Mouse (Mus musculus): ENCODE data around the gene Slc44a4. TPM values are rescaled to one million over a fixed set of nuclear protein-coding genes. Genes with fewer than 3 reads are reported as not detected.
A peak's percentile ranks its signal among the peaks of the same experiment; 100 is the strongest.
"Not testable (repeated sequence)": the region's sequence is repeated elsewhere in the genome, so short reads cannot be mapped to it uniquely, and the experiment has no call there.

Gene Slc44a4
- polyA plus RNA-seq, 1 experiment from 2014 or later, result 0.08 TPM

DNA sequence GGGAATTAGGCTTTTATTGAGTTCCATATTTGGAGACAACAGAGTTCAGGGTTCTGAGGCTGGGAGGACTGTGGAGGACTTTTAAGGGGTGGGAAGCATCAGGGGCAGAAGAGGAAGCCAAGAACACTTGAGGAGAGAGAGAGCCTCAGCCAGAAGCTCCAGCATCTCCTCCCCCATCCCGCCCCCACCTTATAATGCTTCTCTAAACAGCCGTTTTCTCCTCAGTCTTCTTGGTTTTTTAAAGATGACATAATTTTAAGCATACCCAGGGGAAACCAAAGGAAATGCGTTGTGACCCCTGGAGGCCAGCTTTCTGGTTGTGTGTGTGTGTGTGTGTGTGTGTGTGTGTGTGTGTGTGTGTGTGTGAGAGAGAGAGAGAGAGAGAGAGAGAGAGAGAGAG, 47.9 kb downstream of the Slc44a4 start:
- Histone ChIP-seq H3K27me3 (replicated peaks) (peaks cover 25% of the 10 kb centered on the region; the same call in 1 of the 2 replicates), H3K36me3 (no peaks in the 10 kb centered on the region), H3K4me3 (no peak overlapping the region), H3K27ac (ENCODE audit: poor library complexity, severe bottlenecking) (no peak overlapping the region), H3K4me2 (no peak overlapping the region), H3K4me1 (replicated peaks) (peaks cover 4% of the 10 kb centered on the region), H3K9me3 (replicated peaks) (no peaks in the 10 kb centered on the region), H3K9ac (no peak overlapping the region)
- 47% methylated on average over 3 of the region's 3 CpGs for WGBS
- ATAC-seq (ENCODE audit: insufficient number of reproducible peaks, low FRiP score), result no peak

DNA sequence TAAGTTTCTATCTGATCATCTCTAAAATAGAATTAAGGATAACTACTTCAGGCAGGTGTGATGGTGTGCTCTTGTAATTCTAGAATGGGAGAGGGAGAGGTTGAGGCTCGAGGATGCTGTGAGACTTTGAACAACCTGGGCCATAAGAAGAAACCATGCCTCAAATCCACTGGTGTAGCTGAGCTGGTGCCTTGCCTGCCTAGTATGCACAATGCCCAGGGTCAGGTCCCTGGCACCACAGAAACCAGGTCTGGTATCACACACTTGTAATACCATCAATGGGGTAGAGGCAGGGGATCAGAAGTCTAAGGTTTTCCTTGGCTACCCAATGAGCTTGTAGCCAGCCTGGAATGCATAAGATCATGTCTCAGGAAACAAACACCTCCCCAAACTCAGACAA, 48.6 kb downstream of the Slc44a4 start:
- no peak overlapping the region for H3K4me2 ChIP-seq
- WGBS, result 50% methylated on average over 1 of the region's 1 CpGs
- H3K4me3 ChIP-seq, result no peak overlapping the region
- H3K9ac ChIP-seq, result no peak overlapping the region
- no peaks in the 10 kb centered on the region for H3K9me3 ChIP-seq (replicated peaks)
- H3K36me3 ChIP-seq, result no peaks in the 10 kb centered on the region
- peaks cover 30% of the 10 kb centered on the region for H3K27me3 ChIP-seq (replicated peaks)
- ATAC-seq (ENCODE audit: insufficient number of reproducible peaks, low FRiP score), result no peak
- H3K4me1 ChIP-seq (replicated peaks), result peaks cover 4% of the 10 kb centered on the region
- no peak overlapping the region for H3K27ac ChIP-seq (ENCODE audit: poor library complexity, severe bottlenecking)

DNA sequence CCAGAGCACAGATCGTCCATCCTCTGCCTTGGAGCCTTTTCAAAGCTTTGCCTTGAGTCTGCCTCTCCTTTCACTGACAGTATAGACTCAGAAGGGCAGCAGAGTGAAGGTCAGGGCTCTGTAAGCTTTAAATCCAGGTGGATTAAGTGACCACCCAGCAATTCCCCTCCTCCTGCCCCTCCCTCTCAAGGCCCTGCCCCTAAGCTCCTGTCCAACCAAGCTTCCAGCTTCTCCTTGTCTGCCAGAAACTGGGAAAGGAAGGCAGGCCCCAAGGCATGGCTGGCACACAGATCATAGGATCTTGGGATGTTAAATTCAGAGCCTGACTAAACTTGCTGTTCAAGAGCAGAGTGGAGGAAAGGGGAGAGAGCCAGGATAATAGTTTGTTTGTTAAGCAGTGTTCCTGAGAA, 50.4 kb downstream of the Slc44a4 start:
- Histone ChIP-seq H3K4me1 (replicated peaks) (peaks cover 4% of the 10 kb centered on the region), H3K27me3 (replicated peaks) (peaks cover 48% of the 10 kb centered on the region), H3K36me3 (no peaks in the 10 kb centered on the region), H3K4me2 (no peak overlapping the region), H3K27ac (ENCODE audit: poor library complexity, severe bottlenecking) (no peak overlapping the region), H3K4me3 (no peak overlapping the region), H3K9me3 (replicated peaks) (no peaks in the 10 kb centered on the region), H3K9ac (no peak overlapping the region)
- WGBS, result 31% methylated on average over 1 of the region's 1 CpGs
- no peak for ATAC-seq (ENCODE audit: insufficient number of reproducible peaks, low FRiP score)

DNA sequence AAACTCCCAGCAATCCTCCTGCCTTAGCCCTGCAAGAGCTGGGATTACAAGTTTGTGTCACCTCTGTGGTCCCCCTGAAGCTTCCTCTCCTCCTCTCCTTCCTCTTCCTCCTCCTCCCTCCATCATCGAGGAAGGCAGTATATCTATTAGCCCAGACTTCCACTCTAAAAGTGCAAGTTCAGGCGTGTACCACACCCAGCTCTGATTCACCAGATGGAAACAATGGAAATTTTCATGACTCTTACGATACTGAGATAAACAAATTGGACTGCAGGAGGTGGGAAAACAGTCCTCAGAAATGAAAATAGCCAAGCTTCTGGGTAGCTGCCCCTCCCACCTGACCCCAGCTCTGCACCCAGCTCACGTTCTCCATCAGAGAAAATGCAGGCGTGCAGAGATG, 51.4 kb downstream of the Slc44a4 start:
- Histone ChIP-seq H3K27ac (ENCODE audit: poor library complexity, severe bottlenecking) (no peak overlapping the region), H3K36me3 (no peaks in the 10 kb centered on the region), H3K9me3 (replicated peaks) (no peaks in the 10 kb centered on the region), H3K27me3 (replicated peaks) (peaks cover 52% of the 10 kb centered on the region), H3K4me3 (no peak overlapping the region), H3K4me1 (replicated peaks) (no peaks in the 10 kb centered on the region), H3K9ac (no peak overlapping the region), H3K4me2 (no peak overlapping the region)
- WGBS, result 57% methylated on average over 5 of the region's 5 CpGs
- no peak for ATAC-seq (ENCODE audit: insufficient number of reproducible peaks, low FRiP score)

DNA sequence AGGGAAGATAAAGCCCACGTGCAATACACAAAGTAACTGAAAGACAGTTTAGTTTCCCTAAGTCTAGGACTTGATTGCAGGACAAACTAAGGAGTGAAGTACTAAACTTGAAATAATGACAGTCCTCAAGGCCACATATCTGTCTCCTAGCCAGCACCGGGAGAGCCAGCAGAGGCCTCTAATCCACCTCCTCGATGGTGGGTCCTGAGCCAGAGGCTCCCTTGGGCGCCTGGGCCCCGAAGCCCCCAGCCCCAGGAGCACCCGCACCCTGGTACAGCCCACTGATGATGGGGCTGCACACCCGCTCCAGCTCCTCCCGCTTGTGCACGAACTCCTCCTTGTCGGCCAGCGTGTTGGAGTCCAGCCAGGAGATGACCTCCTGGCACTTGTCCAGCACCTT, 55.6 kb downstream of the Slc44a4 start, which contains the start of gene Gm20481:
Gm20481 (plus strand) TSS at position 91 of the 400 bp plus-strand sequence.
- WGBS, result 59% methylated on average over 9 of the region's 11 CpGs
- H3K4me1 ChIP-seq (replicated peaks); H3K9me3 ChIP-seq (replicated peaks); H3K9ac ChIP-seq; H3K4me2 ChIP-seq; ATAC-seq (ENCODE audit: insufficient number of reproducible peaks, low FRiP score); H3K4me3 ChIP-seq; H3K27ac ChIP-seq (ENCODE audit: poor library complexity, severe bottlenecking); H3K36me3 ChIP-seq: not testable (repeated sequence)
- H3K27me3 ChIP-seq (replicated peaks), result peaks cover 36% of the 10 kb centered on the region

DNA sequence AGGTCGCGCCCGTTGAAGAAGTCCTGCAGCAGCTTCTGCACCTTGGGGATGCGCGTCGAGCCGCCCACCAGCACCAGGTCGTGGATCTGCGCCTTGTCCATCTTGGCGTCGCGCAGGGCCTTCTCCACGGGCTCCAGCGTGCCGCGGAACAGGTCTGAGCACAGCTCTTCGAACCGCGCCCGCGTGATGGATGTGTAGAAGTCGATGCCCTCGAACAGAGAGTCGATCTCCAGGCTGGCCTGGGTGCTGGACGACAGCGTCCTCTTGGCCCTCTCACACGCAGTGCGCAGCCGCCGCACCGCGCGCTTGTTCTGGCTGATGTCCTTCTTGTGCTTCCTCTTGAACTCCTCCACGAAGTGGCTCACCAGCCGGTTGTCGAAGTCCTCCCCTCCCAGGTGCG, 56.6 kb downstream of the Slc44a4 start:
- not testable (repeated sequence) for ATAC-seq (ENCODE audit: insufficient number of reproducible peaks, low FRiP score); H3K4me1 ChIP-seq (replicated peaks); H3K4me3 ChIP-seq; H3K9ac ChIP-seq; H3K36me3 ChIP-seq; H3K27ac ChIP-seq (ENCODE audit: poor library complexity, severe bottlenecking); H3K4me2 ChIP-seq; H3K9me3 ChIP-seq (replicated peaks)
- 26% methylated on average over 19 of the region's 37 CpGs for WGBS
- peaks cover 30% of the 10 kb centered on the region for H3K27me3 ChIP-seq (replicated peaks)

DNA sequence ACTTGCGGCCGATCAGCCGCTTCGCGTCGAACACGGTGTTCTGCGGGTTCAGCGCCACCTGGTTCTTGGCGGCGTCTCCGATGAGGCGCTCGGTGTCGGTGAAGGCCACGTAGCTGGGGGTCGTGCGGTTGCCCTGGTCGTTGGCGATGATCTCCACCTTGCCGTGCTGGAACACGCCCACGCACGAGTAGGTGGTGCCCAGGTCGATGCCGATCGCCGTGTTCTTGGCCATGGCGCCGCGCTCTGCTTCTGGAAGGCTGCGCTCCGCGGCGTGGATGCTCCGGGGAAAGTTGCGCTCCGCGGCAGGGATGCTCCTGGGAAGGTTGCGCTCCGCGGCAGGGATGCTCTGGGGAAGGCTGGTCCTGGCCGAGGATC, 57.4 kb downstream of the Slc44a4 start:
- H3K9ac ChIP-seq; H3K9me3 ChIP-seq (replicated peaks); H3K36me3 ChIP-seq; H3K27ac ChIP-seq (ENCODE audit: poor library complexity, severe bottlenecking); H3K4me1 ChIP-seq (replicated peaks): not testable (repeated sequence)
- Histone ChIP-seq H3K4me3 (peak overlapping the region; percentile 53), H3K27me3 (replicated peaks) (peaks cover 26% of the 10 kb centered on the region), H3K4me2 (peak overlapping the region; percentile 90)
- peak; percentile 20 for ATAC-seq (ENCODE audit: insufficient number of reproducible peaks, low FRiP score)
- 1% methylated on average over 18 of the region's 43 CpGs for WGBS

DNA sequence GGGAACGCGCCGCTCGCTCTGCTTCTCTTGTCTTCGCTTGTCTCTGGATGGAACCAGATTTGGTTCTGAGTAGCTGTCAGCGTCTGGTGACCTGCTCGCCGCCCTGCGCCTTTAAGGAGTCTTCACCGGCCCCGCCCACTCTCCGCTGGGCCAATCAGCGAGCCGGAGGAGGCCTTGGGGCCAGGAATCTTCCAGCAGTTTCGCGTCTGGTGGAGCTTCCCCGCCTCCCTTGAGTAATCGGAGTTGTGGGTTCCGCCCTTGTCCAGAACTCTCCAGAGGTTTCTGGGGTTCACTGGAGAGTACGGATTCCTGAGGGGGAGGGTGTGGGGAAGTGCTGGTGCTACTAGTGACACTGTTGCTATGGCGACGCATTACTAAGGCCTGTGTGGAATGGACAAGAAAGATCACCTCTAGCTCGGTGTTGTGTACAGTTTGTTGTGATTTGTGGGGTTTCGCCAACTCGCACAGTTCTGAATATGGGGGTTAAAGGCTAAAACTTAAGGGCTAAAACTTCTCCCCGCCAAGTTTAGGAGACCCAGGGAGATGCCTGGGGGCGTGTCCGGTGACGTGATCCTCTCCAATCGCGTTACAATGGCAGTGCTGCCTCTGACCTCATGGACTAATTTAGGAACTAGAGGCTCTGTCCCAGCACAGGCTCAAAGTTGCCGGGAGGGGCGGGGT, 57.9 kb downstream of the Slc44a4 start, which contains the start of the genes Hspa1a and Hspa1l:
Hspa1a (minus strand) TSS at position 88 of the 681 bp plus-strand sequence.
Hspa1l (plus strand) TSS at position 635 of the 681 bp plus-strand sequence.
- not testable (repeated sequence) for H3K4me1 ChIP-seq (replicated peaks); H3K36me3 ChIP-seq; H3K9me3 ChIP-seq (replicated peaks)
- peak within 1 kb of the TSS; percentile 90 for H3K4me2 ChIP-seq
- H3K27ac ChIP-seq (ENCODE audit: poor library complexity, severe bottlenecking), result peak within 1 kb of the TSS; percentile 79
- peak within 1 kb of the TSS; percentile 53 for H3K4me3 ChIP-seq
- WGBS, result under 1% methylated on average over 29 of the region's 33 CpGs
- peak; percentile 95 for ATAC-seq (ENCODE audit: insufficient number of reproducible peaks, low FRiP score)
- peak within 1 kb of the TSS; percentile 65 for H3K9ac ChIP-seq
- H3K27me3 ChIP-seq (replicated peaks), result peaks cover 26% of the 10 kb centered on the region

DNA sequence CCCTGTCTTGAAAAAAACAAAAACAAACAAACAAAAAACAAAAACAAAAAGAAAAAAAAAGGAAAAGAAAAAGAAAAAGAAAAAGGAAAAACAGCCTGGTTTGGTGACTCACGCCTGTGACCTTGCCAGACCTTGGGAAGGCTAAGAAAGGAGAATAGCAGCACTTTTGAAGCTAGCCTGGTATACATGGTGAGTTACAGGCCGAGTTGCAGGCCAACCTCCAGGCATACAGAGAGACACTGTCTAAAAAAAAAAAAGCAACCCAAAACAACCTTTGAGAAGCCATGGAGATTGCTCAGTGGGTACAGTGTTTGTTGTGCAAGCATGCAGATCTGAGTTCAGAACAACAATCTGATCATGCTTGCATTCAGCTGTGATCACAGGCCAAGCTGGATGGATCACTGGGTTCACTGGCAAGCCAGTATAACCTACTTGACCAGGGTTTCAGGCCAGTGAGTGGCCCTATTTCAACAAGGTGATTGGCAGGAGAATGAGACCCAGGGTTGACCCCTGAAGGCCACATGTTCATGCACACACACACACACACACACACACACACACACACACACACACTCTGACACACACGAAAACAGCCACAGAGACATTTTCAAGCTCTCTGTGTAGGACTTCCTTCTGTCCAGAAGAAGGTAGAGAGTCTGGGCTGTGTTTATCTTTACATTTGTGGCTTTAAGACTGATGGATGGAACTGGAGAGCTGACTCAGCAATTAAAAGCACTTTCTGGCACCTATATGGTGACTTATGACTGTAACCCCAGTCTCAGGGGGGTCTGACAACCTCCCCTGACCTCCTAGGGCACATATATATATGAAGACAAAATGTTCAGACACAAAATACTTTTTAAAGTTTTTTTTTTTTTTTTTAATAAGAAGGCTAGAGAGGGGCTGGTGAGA, 61.6 kb downstream of the Slc44a4 start:
- H3K4me3 ChIP-seq, result no peak overlapping the region
- H3K9ac ChIP-seq, result no peak overlapping the region
- no peaks in the 10 kb centered on the region; the same call in 1 of the 2 replicates for H3K36me3 ChIP-seq
- H3K4me2 ChIP-seq, result no peak overlapping the region
- no peak overlapping the region for H3K27ac ChIP-seq (ENCODE audit: poor library complexity, severe bottlenecking)
- no peaks in the 10 kb centered on the region for H3K27me3 ChIP-seq (replicated peaks)
- 73% methylated on average over 3 of the region's 3 CpGs for WGBS
- ATAC-seq (ENCODE audit: insufficient number of reproducible peaks, low FRiP score), result no peak
- H3K9me3 ChIP-seq (replicated peaks), result no peaks in the 10 kb centered on the region
- H3K4me1 ChIP-seq (replicated peaks), result peaks cover 8% of the 10 kb centered on the region

DNA sequence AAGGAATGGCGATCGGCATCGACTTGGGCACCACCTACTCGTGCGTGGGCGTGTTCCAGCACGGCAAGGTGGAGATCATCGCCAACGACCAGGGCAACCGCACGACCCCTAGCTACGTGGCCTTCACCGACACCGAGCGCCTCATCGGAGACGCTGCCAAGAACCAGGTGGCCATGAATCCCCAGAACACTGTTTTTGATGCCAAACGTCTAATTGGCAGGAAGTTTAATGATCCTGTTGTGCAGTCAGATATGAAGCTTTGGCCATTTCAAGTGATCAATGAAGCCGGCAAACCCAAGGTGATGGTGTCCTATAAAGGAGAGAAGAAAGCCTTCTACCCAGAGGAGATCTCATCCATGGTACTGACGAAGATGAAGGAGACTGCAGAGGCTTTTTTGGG, 62.7 kb downstream of the Slc44a4 start:
- Histone ChIP-seq H3K4me2 (no peak overlapping the region), H3K27ac (ENCODE audit: poor library complexity, severe bottlenecking) (no peak overlapping the region), H3K4me3 (no peak overlapping the region), H3K36me3 (no peaks in the 10 kb centered on the region; the same call in 1 of the 2 replicates), H3K27me3 (replicated peaks) (no peaks in the 10 kb centered on the region), H3K4me1 (replicated peaks) (peaks cover 10% of the 10 kb centered on the region), H3K9me3 (replicated peaks) (no peaks in the 10 kb centered on the region), H3K9ac (no peak overlapping the region)
- no peak for ATAC-seq (ENCODE audit: insufficient number of reproducible peaks, low FRiP score)
- WGBS, result 90% methylated on average over 20 of the region's 20 CpGs

DNA sequence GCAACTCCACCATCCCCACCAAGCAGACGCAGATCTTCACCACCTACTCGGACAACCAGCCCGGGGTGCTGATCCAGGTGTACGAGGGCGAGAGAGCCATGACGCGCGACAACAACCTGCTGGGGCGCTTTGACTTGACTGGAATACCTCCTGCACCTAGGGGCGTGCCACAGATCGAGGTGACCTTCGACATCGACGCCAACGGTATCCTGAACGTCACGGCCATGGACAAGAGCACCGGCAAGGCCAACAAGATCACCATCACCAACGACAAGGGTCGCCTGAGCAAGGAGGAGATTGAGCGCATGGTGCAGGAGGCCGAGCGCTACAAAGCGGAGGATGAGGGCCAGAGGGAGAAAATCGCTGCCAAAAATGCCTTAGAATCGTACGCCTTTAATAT, 64.0 kb downstream of the Slc44a4 start:
- ATAC-seq (ENCODE audit: insufficient number of reproducible peaks, low FRiP score), result no peak
- no peaks in the 10 kb centered on the region for H3K27me3 ChIP-seq (replicated peaks)
- H3K36me3 ChIP-seq, result no peaks in the 10 kb centered on the region; the same call in 1 of the 2 replicates
- no peak overlapping the region for H3K27ac ChIP-seq (ENCODE audit: poor library complexity, severe bottlenecking)
- no peak overlapping the region for H3K9ac ChIP-seq
- H3K4me2 ChIP-seq, result no peak overlapping the region
- 81% methylated on average over 27 of the region's 27 CpGs for whole genome bisulfite sequencing
- H3K9me3 ChIP-seq (replicated peaks), result no peaks in the 10 kb centered on the region
- no peak overlapping the region for H3K4me3 ChIP-seq
- peaks cover 11% of the 10 kb centered on the region for H3K4me1 ChIP-seq (replicated peaks)

All from heart, embryonic 12.5 days (tissue).